Mouse (Mus musculus) ES-Bruce4 (cell line): ENCODE measurements around the gene Fcgrt.

ENCODE experiments used
- CTCF ChIP-seq: IDR thresholded peaks from one replicate; pipeline ENCODE4 v1.8.1; 2011; ENCODE audit warnings: low read depth, low read length
- POLR2A ChIP-seq: IDR thresholded peaks from one replicate; pipeline ENCODE4 v1.8.1; 2011; ENCODE audit warnings: low read length; ENCODE audit not compliant: insufficient read depth

GRCm38 (mm10) chr7:45138403-45138802, 34.8 kb upstream of the Fcgrt start:
- TF ChIP-seq POLR2A: no peak
- TF ChIP-seq CTCF: no peak
